Mouse (Mus musculus) urinary bladder, adult 18-20 months (tissue): ENCODE measurements around the gene Bub1b.
"Not testable (repeated sequence)": the region's sequence is repeated elsewhere in the genome, so short reads cannot be mapped to it uniquely, and the experiment has no call there.

ENCODE experiments used
- DNase-seq, 2 experiments: peaks; one replicate each; pipeline ENCODE4 v3.0.0; 2022; ENCODE audit warnings: low spot score in 2 of 2, mixed read lengths in 2 of 2

The Bub1b gene

GRCm38 (mm10) chr2:118597673-118598568 is at the start of gene Bub1b:
TSS of gene Bub1b (plus strand) at chr2:118598211.
- DNase-seq: peak; percentile 81 to 87

DNA sequence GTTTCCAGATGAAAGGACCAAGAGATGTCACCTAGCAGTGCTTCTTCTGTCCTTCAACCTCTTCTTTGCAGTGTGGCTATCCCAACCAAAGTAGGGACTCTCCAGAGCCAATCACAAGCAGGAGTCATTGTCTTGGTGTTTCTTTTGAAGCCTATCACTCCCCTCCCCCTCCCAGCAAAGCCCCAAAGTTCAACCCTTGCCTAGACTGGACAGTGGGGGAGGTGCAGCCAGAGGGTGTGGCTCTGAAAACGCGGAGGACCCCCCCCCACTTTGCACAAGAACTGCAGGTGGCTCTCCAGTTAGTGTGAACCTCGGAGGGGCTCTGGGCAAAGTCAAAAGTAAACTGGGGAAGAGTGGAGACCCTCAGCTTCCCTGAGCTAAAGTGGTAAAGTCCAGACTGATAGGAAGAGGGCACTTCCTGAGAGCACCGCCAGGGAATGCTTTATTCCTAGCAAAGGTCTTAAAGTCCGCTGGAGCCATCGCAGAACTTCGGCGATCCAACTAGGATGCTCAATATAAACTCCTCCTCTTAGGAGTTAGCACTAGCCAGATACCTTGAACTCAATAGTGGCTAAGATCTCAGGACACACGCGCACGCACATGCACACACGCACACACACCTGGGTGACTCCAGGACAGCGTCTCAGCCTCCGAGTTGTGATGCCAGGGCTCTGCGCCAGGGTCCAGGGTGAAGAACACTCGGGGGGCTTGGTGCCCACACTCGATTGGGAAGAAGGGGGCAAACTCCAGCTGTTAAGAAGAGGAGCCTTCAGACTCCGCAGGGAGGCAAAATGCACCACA is 49.4 kb upstream of the Bub1b start:
- DNase-seq: no peak

DNA sequence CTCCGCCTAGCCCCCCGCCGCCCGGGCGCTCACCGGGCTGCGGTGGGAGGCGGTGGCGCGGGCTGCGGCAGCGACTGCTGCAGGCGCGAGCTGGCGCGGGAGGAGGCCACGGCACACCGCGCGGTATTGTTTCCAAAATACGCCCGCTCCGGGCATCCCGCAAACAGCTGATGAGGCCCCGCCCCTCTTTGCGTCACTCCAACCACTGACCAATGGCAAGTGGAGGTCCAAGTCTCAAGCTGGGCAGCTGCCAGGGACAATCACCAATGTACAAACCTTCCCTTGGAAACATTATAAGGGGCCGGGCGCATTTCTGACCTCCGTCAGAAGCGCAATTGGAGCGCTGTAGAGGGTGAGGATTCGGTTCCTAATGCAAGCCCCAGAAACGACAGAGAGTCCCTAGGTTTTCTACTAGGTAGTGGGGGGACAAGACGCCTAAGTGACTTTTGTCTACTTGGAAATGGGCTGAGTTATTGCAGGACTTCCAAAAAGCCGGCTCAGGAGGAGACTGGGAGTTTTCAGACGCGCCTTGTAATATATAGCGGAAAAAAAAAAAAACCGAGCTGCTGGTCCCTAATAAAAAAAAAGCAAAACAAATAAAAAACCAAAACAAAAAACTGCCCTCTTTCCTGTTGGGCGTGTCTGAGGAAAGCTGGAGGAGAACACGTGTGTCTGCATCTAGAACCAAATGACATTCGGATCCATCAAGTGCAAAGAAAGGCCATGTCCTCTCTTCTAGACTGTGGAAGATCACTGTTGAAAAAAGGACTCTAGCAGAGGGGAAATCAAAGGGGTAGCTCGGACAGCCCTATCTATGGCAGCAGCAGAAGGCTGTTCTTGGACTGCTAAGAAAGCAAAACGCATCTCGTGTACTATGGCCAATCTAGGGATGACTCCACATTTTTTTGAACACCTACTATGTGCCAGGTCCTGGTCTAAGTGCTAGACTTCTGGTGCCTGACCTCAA is 48.2 kb upstream of the Bub1b start, which contains the start of gene Bmf:
TSS of gene Bmf (minus strand) at position 181 of the 967 bp plus-strand sequence.
- peak; percentile 98 to 99 for DNase-seq

DNA sequence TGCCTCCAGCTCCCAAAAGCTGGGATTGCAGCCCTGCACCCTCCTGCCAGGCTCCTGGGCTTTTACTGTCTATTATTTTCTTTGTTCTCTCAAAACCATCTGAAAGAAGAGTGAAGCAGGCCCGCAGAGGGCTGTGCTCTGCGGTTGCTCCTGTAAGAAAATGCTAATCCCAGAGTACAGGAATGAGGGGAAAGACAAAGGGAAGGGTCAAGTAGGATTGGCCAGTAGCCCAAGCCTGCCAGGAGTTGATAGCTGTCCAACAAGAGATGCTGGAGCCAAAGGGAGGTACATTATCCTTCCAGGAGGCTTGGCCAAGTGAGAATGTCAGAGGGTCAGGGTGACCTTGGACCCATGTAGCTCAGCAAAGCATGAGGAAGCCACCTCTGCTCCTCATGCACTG is 46.4 kb upstream of the Bub1b start:
- no peak for DNase-seq

DNA sequence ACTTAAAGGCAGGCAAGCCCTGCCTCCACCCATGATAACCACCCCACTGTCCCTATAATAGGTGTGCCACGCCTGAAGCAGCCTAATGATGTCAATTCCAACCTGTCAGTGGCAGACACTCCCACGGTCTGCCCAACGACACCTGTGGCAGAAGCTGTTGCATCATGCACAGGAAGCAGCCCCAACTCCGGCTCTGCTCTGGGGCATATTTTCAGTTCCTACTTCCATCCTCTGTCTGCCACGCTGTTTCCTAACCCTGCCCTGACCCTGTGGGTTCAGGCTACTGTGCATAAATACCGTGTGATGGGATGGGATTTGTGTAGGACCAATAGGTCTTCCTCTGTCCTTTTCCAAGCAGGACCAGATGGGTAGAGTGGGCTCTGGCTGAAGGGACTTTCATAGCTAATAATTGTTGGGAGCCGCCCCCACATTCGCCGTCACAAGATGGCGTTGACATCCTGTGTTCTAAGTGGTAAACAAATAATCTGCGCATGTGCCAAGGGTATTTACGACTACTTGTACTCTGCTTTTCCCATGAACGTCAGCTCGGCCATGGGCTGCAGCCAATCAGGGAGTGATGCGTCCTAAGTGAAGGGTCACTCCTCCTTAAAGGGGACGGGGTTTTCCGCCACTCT is 43.5 kb upstream of the Bub1b start:
- DNase-seq: not testable (repeated sequence)

DNA sequence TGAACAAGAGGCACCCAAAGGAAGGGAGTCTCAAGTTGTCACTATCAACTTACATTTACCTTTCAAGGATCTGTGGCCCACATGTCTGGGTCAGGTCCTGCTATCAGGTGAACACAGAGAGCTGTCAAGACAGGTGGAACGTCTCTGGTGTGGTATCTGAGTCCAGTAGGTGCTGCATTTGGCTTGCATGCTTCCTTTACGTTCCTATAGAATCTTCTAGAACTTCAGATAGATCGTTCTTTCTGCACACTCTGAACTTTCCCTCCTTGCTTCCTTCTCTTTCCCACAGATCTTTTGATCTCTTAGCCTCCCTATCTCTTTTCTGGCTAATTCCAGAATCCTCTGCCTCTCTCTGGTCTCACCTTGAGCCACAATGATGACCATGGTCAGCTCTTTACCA is 39.6 kb upstream of the Bub1b start:
- no peak for DNase-seq

DNA sequence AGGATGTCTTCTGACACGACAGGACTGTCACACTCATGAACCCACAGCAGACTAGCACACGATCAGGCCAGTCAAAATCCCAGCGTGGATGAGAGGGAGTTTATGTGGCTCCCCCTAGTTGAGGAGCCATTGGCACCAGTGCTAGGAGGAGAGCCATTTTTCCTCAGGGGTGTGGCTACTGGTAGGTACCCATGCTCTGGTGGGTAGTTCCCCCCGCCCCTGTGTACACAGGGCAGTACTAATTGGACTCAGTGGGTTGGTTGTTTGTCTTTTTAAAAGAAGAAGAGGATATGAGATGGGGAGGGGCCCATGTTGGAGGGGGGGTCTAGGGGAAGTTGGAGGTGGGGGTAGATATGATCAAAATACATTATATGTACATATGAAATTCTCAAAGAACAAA is 36.0 kb upstream of the Bub1b start:
- no peak for DNase-seq

DNA sequence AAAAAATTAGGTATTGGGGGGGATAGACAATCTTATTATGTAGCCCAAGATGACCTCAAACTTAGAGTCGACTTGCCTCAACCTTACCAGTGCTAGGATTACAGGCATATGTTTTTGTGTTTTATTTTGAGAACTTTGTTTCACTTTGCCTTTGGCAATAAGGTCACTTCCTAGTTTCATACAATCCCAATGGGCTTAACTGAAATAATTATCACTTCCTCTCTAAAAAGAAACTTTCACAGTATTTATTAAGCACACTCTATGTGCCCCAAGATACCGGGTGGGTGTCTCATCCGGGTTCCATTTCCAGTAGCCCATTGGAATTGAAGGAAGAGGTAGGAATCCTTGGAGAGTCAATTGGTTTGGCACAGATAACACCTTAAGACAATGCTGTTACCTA is 35.6 kb upstream of the Bub1b start:
- DNase-seq: no peak

- DNase-seq: no peak
These were observed 30.8 kb upstream of the Bub1b start for GRCm38 (mm10) chr2:118567179-118567578.

GRCm38 (mm10) chr2:118570939-118571338 is 27.1 kb upstream of the Bub1b start:
- DNase-seq: no peak

GRCm38 (mm10) chr2:118572183-118572836 is 25.7 kb upstream of the Bub1b start:
- no peak for DNase-seq

DNA sequence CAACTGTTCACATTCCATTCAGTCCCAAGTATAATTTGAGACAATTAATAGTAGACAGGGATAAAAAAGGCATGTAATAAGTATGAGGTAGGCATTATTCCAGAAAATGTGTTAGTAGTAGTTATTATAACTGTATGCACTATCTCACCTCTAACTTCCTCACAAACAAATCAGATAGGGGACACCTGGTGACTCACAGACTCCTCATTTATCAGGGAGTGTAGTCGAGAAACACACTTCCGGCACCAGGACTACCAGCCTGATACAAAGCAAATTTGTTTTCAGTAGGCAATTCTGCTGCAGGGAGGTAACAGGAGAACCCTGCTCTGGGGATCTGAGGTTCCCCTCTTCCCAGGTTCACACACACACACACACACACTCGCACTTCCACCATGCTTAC is 24.9 kb upstream of the Bub1b start:
- no peak for DNase-seq

DNA sequence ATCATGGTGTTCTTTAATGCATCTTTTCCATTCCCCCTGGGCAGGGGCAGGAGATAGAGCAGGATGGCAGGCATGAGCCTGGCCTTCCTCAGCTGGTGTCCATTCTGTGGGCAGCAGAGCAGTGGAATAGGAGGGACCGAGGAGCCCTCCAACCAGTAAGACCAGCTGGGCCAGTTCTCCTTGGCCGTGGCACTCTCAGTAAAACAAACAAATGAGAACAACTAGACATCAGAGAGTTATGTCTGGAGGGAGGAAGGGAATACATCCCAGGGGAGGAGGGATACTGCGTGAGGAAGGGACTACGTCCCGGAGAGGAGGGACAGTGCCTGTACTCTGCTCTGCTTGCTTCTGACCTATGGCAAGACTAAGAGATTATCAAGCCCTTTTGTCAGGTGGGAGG is 12.0 kb upstream of the Bub1b start:
- DNase-seq: peak; percentile 59 to 72

DNA sequence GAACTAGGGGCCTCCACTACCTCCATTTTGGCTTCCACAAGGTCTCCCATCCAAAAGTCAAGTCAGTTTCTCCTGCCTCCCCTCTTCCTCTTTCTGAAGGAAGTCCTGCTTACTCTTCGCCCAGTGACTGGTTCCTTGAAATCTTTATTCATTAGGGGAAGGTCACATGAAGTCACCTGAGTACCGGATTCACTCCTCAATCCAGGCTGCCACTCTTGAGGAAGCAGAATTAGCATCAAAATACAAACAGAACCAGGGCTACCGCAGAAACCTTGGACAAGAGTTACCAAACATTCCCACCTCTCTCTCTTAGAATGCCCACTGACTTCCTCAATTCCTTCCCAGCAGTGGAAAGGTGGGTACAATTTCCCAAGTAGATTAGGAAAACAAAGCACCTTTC is 10.3 kb upstream of the Bub1b start:
- DNase-seq: no peak

DNA sequence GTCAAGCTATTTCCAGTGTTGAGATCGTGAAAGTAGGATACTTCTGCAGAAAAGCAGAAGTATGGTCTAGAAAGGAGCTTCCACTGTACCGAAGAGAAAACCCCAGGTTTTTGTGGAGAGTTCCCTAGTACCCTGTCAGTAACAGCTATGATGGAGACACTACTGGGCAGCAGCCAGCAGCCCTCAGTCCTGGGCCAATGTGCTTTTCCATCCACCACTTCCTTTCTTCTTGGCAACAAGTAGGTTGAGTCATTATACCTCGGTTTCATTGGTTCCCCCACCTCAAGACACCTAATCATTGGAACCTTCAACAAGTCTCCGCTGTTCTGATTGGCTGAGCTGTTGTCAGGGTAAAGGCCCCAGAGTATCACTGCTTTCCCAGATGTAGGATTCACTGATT is 6.9 kb upstream of the Bub1b start:
- DNase-seq: no peak

DNA sequence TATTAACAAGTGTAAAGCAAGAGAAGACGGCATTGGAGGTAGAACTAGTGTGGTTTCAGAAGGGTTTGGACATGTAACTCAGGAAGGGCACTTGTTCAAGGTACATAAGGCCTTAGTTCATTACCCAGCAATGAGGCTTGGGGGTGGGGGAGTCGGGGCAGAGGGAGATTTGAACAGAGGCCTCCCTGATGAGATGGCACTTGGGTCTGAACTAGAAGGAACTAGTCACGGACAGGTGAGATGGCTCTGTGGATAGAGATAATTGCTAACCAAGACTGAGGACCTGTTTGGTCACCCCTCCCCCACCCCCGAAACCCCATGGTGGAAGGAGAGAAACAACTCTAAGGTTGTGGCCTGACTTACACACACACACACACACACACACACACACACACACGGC is 1.1 kb downstream of the Bub1b start:
- DNase-seq: no peak

DNA sequence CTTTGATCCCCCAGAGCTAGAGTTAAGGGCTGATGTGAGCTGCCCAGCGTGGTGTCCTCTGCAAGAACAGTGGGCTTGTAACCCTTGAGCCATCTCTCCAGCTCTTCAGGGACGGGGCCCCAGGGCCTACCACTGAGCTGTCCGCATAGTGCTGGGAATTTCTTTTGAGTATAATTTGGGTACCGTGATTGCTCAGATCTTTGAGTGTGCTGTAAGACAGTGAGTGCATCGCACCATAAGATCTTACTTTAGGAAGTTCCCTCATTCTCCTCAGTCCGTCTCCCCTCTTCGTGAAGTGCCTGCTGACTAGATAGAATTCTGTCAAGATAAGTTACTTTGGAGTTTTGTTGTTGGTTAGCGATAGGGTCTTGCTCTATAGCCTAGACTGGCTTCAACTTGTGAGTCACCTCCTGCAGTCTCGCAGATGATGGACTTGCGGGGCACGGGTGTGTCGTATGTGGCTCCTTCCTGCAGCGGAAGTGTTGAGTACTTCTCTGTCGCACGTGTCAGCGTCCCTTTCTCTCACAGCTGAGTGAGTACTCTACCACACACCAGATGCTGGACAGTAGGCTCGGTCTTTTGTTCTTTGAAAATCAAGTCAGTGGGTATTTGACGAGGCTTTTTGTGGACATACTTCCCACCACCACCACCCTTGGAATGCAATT is 3.7 kb downstream of the Bub1b start:
- DNase-seq: no peak

DNA sequence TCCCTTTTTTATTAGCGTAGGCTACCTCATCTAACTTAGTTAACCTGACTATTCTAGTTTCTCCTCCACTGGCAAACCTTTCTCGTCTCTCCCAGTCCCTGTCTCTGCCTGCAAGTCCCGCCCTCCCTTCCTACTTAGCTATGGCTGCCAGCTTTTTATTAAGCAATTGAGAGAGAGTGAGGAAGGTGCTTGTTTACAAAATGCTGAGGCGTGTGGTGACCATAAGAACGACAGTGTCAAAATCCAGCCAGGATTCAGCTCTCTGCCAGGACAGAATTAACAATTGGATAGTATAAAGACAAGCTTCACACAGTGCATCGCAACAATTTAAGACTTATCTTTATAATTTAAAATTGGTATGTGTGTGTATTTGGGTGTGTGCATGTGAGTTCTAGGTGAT is 6.1 kb downstream of the Bub1b start:
- no peak for DNase-seq

- DNase-seq: no peak
These were observed 8.0 kb downstream of the Bub1b start for GRCm38 (mm10) chr2:118606032-118606431.

- no peak for DNase-seq
These were observed 9.0 kb downstream of the Bub1b start for GRCm38 (mm10) chr2:118606976-118607375.
